Mouse (Mus musculus): ENCODE measurements at regions not wholly inside any gene's neighbourhood (a gene's known extent, or its start where the extent isn't known, plus 50 kb on each side); places are given as distances from the start of the nearest gene placed in this dataset.

GRCm38 (mm10) chr10:109309286-109309685, 298.5 kb upstream of the Syt1 start:
- TF ChIP-seq POLR2A (IDR thresholded peaks at IDR 0.05; ENCODE audit: extremely low read depth, insufficient read depth, low read length) (no peak), CTCF (IDR thresholded peaks at IDR 0.05; ENCODE audit: extremely low read depth, insufficient read depth, low read length) (no peak)
